Mouse (Mus musculus) urinary bladder, postnatal 14 days (tissue): Measurements from ENCODE around the gene Esp23.
"Not testable (repeated sequence)": the region's sequence is repeated elsewhere in the genome, so short reads cannot be mapped to it uniquely, and the experiment has no call there.

Experiments
- DNase-seq: peaks from one replicate; pipeline ENCODE4 v3.0.0; 2021; ENCODE audit warnings: low spot score

Esp23 gene

GRCm38 (mm10) chr17:39076937-39077336 is at the start of gene Esp23:
Esp23 (minus strand) TSS chr17:39077037.
- no peak for DNase-seq

GRCm38 (mm10) chr17:39107126-39107525 is 30.3 kb upstream of the Esp23 start:
- DNase-seq: not testable (repeated sequence)

- DNase-seq: no peak
Observed at GRCm38 (mm10) chr17:39095034-39095433, 18.2 kb upstream of the Esp23 start, which contains the start of gene Esp22. Esp22 (plus strand) TSS chr17:39095334.

GRCm38 (mm10) chr17:39063641-39064040 is 13.2 kb downstream of the Esp23 start:
- no peak for DNase-seq

GRCm38 (mm10) chr17:39043241-39043640 is 33.6 kb downstream of the Esp23 start, which contains the start of gene Gm21903:
Gm21903 (minus strand) TSS chr17:39043341.
- DNase-seq: no peak

- not testable (repeated sequence) for DNase-seq
Observed at GRCm38 (mm10) chr17:39036395-39036794, 40.4 kb downstream of the Esp23 start, which contains the start of gene Esp24. Esp24 (plus strand) TSS chr17:39036695.
